Mouse (Mus musculus): ENCODE data around the gene Ptprj. TPM values are rescaled to one million over a fixed set of nuclear protein-coding genes. Genes with fewer than 3 reads are reported as not detected.
"Not testable (repeated sequence)": the region's sequence is repeated elsewhere in the genome, so short reads cannot be mapped to it uniquely, and the experiment has no call there.

Gene Ptprj
- polyA plus RNA-seq, 1 experiment = 37.2 TPM

DNA sequence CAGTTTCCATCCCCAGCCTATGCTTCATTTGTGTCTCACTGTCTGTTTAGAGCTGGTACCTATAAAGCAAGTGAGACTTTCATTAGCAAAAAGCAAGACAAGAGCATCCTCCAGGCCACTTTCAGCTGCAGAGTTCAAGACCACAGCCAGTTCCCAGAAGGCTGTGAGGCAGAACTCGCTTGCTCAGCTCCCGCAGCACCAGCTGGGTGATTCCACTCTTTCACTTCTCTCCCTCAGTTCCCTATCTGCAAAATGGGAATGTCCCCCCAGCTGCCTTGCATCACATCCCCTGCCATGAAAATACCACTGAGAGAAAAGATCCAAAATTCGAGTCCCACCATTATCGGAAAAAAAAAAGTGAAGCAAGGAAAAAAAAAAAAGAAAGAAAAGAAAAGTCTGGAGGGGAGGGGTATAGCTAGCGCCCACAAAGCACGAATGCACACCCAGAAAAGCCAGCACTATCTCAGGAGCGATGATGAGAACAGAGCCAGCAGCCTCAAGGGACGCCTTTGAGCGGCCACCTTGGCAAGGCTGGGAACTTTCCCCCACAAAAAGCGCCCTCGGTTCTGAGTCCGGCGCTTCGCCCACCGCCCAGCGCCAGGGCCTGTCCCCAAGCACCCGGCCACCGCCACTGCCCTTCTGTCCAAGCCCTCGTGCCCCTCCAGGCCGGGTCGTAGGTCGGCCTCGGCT lies 1.3 kb downstream of the Ptprj start:
- DNase-seq (ENCODE audit: extremely low spot score in 1 of 2, low spot score in 1 of 2) = no peak

DNA sequence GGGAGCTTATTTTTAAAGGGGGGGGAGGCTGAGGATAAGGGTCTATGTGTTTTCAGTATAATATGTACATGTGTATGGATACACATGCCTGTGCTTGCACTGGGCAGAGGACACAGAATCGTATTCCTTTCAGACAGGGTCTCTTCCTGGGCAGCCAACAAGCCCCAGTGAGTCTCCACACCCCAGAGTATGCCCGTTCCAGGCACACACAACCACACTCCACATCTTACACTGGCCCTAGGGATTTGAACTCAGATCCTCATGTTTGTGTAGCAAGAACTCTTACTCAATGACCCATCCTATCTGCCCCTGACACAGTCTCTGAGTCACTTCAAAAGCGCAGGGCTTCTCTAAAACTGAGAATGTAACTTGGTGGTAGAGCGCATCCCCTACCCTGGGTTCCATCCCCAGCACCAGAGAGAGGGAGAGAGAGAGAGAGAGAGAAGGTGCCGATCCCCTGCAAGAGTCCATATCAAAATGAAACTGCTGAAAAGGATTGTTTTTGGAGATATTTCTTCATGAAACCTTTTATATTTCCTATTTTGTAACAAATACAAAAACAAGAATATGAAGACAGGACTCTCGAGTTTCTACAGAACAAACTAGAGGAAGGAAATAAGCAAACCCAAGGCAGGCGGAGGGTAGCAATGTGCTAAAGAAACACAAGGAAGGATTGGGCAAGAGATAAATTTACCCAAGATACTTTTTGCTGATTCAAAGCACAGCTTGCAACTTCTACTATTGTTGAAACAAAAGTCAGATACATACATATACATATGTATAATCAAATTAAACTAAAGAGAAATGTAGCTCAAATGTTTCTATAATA lies 2.8 kb downstream of the Ptprj start:
- DNase-seq (ENCODE audit: extremely low spot score in 1 of 2, low spot score in 1 of 2) = no peak

DNA sequence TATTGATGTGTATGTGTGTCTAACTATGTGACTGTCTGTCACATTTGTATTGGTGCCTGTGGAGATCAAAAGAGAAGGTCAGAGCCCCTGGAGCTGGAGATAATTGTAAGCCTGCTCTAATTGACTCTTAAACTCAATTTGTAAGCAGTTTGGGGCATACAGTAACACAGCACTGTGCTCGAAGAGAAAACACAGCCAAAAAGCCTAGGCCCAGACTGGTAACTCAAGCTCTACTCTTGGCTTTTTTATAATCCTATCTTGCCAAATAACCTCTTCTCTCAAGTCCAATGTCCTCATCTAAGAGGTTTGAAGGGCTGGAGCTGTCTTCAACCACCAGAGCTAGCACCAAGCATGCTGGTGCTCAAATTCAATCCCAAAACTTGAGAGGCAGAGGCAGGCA lies 3.5 kb downstream of the Ptprj start:
- DNase-seq (ENCODE audit: extremely low spot score in 1 of 2, low spot score in 1 of 2) = no peak

DNA sequence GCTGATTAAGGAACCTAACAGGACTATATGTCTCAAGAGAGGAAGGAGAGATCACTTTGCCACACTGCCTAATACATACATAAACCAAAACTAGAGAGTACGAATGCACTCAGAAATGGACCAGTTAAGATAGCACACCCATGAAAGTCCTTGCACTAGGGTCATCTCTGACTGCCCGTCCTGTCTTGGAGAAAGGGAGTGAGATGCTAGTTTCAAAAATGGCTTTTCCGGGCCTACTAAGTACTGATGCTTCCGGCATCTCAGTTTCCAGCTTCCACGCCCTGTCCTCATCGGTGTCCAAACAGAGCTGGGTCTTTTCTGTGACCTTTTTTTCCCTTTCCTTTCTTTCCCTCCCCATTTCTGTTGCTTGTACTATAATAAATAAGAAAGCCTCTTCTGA lies 4.0 kb downstream of the Ptprj start:
- no peak for DNase-seq (ENCODE audit: extremely low spot score in 1 of 2, low spot score in 1 of 2)

DNA sequence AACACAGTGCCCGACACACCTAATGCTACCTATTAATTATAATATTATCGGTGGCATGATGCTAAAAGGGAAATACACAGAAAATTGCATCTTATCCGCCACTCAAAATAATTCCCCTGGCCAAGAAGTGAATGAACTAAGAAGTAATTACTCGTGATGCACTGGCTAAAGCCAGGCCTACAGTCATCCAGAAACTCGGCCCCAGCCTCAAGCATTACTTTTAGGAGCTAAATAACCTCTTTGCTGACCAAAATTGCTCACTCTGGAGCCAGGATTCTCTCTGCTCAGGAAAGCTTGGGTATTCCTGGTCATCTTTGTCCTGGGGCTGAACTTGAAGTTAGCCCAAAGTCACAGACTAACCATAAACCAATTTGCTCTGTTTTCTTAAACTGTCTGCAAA lies 4.7 kb downstream of the Ptprj start:
- DNase-seq (ENCODE audit: extremely low spot score in 1 of 2, low spot score in 1 of 2) = no peak

DNA sequence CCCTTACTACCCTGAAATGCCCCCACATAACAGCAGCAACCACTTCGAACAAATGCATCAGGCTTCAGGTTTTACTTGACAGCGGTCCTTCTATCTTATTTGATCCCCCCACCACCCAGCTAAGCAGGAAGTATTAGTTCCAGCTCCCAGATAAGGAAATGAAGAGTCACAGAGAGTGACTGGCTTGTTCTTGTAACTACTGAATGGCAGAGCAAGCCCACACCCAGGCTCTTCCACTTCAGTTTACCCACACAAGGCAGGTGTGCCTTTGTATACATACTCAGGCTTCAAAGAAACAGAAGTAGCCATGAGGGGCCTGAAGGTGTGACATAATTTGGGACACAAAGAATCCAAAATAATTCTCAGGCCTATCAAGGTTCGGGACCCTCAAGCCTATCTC lies 5.3 kb downstream of the Ptprj start:
- no peak for DNase-seq (ENCODE audit: extremely low spot score in 1 of 2, low spot score in 1 of 2)

DNA sequence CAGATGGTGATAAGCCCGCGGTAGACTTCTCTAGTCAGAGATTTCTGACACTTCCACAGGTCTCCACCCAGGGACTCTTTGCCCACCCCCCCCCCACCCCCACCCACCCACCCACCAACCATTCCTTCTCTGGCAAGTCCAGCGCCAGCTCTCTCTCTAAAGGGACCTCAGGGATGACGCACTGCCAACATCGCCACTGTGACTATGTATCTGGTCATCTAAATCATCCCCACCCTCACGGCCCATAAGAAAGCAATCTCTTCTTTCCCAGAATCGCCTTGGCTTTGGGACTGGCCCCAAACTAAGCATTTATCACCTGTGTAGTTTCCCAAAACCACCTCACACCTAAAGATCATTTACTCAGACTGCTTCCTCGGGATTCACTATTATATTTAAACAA lies 5.9 kb downstream of the Ptprj start:
- DNase-seq (ENCODE audit: extremely low spot score in 1 of 2, low spot score in 1 of 2) = no peak

DNA sequence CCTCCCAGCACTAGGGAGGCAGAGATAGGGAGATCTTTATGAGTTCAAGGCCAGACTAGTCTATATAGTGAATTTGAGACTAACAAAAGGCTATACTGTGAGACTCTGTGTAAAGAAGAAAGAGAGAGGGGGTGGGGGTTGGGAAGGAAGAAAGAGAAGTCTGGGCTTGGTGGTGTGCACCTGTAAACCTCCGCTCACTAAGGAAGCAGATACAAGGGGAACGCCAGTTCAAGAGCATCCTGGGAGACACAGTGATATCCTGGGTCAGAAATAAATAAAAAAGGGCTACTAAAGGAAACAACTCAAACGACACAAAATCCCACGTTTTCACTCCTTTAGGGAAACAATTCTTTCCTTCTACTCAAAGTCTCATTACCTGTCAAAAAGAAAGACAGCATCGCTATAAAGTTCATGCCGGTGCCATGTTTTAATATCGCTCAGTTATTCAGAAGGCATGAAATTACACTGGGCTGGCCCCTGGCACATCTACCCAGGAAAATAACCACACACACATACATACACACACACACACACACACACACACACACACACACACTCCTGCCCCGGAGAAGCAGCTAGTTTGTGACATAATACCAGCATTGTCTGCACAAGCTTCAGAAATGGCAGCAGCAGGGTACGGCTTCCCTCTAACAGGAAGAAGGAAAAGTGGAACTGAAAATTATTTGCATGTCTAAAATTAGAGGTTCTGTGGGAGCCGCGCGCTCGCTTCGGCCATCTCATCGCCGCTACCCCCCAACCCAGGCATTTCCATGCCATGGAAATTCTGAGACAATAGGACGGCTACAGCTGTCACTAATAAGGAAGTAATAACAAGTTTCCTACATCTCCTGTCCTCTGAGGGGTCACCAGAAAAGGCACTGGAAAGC lies 6.6 kb downstream of the Ptprj start:
- no peak for DNase-seq (ENCODE audit: extremely low spot score in 1 of 2, low spot score in 1 of 2)

DNA sequence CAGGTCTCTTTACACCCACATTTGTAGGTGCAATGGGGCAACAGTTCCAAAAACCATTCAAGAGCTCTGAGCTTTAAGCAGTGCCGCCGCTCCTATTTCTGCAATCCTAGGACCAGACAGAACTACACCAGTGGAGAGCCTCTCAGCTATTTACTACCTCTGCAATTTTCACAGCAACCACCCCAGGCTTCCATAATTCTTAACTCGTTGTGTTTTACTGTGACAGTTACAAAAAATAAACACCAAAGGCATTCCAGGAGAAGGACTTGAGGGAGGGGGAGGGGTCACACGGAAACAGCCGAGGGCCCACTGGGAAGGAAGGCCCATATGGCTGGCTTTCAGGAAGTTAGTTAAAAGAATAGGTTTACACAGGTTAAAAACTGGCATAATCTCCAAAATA lies 8.3 kb downstream of the Ptprj start:
- no peak for DNase-seq (ENCODE audit: extremely low spot score in 1 of 2, low spot score in 1 of 2)

DNA sequence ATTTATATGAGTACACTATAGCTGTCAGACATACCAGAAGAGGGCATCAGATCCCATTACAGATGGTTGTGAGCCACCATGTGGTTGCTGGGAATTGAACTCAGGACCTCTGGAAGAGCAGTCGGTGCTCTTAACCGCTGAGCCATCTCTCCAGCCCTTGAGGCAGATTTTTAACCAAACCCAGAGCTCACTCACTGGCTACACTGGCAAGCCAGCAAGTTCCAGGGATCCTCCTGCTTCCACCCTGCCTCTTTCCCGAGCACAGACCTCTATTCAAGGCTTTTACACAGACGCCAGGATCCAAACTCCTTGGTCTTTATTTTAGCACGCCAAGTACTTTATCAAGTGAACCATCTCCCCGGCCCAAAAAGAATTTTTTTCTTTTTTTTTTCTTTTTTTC lies 9.0 kb downstream of the Ptprj start:
- not testable (repeated sequence) for DNase-seq (ENCODE audit: extremely low spot score in 1 of 2, low spot score in 1 of 2)

DNA sequence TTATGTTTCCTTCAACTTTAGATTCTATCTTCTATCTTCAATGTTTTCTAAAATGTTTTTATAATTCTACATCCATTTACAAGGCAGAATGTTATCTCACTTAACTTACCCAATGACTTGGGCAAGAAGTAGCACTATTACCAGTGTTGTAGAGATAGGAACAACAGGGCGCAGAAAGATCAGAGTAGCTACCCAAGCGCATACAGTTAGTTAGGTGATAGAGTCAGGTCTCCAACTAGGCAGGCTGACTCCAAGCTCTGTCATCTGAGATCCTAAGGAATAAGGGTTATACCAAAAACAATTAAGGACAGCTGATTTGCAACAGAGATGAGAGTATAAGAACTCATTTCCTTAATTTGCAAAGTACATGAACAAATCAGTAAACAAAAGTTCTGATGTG lies 9.6 kb downstream of the Ptprj start:
- no peak for DNase-seq (ENCODE audit: extremely low spot score in 1 of 2, low spot score in 1 of 2)

DNA sequence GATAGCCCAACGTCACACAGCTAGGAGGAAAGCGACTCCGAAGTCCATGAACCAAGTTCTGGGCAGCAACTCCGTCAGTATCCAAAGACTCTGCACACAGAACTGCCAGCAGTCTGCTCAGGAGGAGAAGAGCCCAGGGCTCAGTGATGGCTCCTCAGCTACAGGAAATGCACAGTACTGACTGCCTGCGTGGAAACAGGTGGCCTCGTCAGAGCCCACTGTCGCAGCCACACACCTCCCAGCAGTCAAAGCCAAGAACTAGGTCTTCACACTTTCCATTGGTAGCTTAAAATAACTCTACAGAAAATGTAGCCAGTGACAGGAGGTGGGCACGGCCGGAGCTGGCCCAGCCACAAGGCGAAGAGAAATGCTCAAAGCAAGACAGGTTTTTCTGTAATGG lies 10.2 kb downstream of the Ptprj start:
- no peak for DNase-seq (ENCODE audit: extremely low spot score in 1 of 2, low spot score in 1 of 2)

DNA sequence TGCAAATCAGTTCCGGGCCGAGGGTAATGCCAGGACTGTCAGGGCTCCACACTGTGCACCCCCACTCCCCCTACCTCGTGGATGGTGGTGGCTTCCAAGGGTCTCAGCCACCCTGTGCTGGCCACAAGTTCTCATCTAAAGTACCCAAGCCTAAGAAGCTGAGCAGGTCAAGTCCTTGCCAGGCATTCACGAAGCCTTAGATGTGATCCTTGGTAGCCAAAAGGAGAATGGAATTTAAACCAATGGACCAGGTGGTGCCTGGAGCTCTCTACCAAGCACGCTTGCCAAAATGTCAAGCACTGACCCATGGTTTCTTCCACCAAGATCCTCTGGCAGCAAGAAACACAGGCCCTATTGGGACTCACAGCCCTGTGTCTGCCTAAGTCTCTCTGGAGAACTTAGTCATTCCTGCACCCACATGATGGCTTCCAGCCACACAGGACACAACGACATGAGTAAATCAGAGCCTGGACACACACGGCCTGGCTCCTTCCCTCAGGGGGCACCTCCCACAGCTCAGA lies 11.4 kb downstream of the Ptprj start:
- no peak for DNase-seq (ENCODE audit: extremely low spot score in 1 of 2, low spot score in 1 of 2)

DNA sequence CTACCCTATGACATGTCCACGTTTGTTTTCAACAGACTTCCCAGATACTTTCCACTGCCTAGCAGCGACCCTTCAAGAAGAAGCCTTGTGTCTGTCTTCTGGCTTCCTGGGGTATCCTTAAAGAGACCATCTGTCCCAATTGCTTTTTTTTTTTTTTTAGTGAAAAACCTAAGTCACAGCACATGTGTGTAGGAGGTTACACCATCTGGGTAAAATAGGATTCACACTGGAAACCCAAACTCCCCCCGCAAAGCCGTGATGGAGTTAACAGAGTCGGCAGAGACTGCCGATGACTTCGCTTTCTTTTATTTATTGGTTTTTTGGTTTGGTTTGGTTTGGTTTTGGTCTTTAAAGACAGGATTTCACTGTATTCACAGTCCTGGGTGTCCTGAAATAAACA lies 12.4 kb downstream of the Ptprj start:
- DNase-seq (ENCODE audit: extremely low spot score in 1 of 2, low spot score in 1 of 2) = peak in 1 of 2 experiments; percentile 81

DNA sequence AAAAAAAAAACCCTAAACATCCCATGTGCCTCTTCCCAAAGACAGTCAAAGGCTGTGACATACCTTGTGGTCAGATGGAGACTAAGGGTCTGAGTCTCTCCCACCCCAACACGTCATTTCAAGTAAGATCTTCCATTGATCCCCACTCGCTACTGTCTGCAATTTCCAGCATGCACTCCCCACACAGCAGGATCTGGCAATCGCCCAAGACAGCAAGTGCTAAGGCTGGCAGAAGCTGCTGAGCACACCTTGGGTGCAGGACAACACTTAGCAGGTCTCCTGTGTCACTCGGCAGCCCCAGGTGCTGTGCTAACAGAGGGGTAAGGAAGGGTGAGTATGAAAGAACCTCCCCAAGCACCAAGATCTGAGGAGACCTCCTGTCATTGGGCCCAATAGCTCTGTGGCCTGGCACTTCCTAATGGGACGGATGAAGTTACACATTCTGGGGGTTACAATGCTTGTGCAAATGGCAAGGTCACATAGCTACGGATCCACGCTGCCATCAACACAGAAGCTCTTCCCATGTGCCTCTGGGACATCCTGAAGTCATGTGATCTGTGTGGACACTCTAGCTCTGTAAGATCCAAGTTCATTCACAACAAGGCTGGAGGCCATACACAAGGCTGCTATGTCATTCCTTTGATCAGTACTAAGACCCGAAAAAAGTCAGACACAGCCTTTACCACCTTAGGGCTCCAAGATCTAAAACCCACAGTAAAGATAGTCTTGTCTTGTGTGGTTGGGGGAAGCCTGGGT lies 13.5 kb downstream of the Ptprj start:
- no peak for DNase-seq (ENCODE audit: extremely low spot score in 1 of 2, low spot score in 1 of 2)

DNA sequence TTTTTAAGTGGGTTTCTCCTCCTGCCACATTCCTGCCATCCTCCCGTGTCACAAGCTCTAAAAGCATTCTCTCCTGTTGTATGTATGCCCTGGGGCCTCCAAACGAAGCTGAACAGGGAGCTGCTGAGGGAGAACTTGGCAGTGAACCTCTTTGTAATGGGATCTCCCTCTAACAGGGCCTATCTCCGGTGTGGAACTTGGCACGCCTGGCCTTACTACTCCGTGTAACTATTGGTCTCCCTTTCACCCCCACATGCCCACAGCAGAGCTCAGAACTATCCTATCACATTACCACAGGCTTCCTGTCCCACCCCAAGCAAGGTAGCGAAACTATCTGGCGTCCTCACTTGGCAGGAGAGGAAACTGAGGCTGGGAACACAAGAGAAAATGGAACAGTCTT lies 14.4 kb downstream of the Ptprj start:
- DNase-seq (ENCODE audit: extremely low spot score in 1 of 2, low spot score in 1 of 2) = no peak

DNA sequence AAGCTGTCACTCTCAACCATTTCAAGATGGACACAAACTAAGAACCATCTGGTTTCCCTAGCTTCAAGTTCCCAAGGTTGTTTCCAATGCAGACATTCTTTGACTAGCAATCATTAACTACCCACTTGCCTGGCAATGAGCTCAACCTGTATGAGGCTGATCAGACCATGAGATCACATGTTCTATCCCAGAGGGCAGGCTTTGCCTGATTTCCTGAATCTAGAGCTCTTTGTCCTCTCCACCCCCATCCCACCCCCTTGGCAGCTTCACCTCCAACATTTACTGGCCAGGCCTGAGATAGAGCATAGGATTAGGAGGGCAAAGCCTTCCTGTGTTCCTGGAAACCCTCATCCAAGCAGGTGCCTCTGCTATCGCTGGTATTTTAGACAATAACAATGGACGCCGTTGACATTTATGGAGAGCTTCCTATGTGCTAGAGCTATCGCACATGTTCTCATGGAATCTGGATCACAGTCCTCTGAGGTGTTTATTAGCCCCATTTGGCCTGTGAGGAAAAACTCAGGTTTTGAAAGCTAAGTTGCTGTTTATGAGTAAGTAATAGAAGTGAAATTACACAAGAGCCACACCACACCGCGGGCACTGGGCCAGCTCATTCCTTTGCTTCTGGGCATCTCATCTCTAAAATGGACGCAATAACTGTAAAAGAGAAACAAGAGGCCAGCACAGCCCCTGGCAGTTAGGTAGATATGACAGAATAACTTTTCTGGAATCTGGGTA lies 15.1 kb downstream of the Ptprj start:
- no peak for DNase-seq (ENCODE audit: extremely low spot score in 1 of 2, low spot score in 1 of 2)

DNA sequence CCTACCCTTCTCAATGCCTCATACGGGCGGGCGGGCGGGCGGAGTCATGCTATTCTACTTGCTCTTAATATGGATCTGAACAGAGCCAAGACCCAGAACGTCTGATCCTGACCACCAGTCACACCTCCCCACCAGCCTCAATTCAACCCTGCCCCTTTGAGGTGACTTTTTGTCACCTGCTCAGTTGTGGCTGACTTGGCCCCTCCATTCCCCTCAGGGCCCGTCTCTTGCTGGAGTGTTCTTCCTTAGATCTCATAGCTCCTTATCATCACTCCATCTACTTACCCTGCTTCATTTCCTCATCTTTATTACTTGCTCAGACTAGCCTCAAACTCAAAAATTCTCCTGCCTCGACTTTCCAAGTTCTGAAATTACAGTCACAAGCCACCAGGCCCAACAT lies 15.9 kb downstream of the Ptprj start:
- no peak for DNase-seq (ENCODE audit: extremely low spot score in 1 of 2, low spot score in 1 of 2)

DNA sequence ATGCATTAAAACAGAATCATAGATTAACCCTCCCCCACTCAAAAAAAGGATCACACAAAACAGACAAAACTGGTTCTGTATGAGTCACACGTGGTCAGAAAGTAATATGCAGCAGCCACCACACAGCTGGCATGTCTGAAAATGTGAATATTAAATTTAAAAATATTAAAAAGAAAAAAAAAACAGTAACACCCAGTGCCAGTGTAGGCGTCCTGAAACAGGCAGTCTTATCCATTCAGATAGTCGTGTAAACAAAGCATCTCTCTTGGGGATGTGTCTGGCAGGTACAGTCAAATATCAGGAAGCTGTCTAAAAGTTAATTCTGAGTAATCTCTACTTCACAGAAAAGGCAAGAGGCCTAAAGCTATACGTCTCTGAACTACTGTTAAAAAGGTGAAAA lies 17.3 kb downstream of the Ptprj start:
- no peak for DNase-seq (ENCODE audit: extremely low spot score in 1 of 2, low spot score in 1 of 2)
